Mouse (Mus musculus) right cerebral cortex, adult 2 months (tissue): ENCODE results near the gene Prdm4.

Source experiments
- DNase-seq, 2 experiments: peaks; one replicate each; pipeline ENCODE4 v3.0.0; 2021 to 2022; ENCODE audit warnings: low spot score in 2 of 2

The Prdm4 gene

GRCm38 (mm10) chr10:85871698-85872478 lies 45.1 kb downstream of the Prdm4 start:
- DNase-seq, result peak; percentile 91 to 93

- no peak for DNase-seq
Measured at GRCm38 (mm10) chr10:85846105-85846862, 70.7 kb downstream of the Prdm4 start.
